Mouse (Mus musculus) right cerebral cortex, postnatal 36 days (tissue): Measurements from ENCODE around the gene Chrna4.

ENCODE experiments used
- DNase-seq, 2 experiments: peaks; one replicate each; pipeline ENCODE4 v3.0.0; 2022; ENCODE audit warnings: low spot score in 2 of 2, mixed read lengths in 1 of 2

Chrna4 gene

DNA sequence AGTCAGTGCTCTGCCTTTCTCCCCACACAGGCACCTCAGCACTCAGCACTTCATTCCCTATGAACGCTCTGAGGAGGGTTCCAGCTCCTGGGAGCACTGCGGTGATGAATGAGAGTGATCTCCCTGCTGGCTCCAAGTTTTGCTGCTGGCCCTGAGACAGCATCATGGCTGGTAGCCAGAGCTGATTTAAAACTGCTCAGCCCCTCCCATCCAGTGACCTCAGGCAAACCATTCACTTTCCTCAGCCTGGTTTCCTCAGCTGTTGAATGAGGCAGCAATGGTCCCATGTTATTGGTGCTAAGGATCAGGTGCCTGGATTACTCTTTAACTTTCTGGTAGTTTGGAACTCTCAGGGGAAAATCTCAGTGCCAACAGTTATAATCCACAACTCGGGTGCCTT lies at the start of gene Chrna4:
Gene Chrna4, minus strand, starts transcription at position 110 of the 400 bp plus-strand sequence.
- DNase-seq: no peak

DNA sequence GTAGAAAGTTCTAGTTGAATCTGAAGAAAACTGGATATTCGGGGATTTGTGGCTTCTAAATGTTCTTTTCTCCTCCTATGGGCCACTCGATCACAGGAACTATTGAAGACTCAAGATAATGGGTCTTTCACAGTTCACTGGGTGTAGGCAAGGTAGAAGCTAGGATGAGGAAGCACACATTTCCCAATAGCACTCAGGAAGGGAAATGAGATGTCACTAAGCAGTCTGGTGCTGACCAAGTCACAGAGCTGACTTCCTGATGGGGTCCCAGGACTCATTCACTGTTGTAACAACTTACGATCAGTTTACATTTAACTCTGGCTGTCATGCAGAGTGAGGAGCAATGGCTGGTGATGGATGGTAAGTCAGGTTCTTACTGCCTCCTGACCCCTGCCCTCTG lies 46.8 kb upstream of the Chrna4 start:
- DNase-seq: no peak

DNA sequence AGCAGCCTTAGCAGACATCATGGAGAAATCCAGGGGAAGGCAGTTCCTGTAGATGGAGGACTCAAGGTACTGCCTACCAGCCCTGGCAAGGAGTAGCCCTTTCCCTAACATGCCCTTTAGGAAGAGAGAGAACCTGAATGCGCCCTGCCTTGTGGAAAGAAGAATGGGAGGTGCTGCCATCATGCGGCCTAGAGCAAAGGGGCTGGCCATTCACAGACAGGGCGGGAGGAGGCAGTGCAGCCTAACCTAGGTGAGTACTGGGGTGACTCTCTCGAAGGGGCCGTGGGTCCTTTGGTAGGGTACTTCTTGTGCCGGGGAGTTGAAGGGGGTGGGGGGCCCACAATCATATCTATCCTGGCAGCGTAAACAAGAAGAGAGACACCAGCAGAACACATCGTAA lies 41.7 kb upstream of the Chrna4 start:
- DNase-seq: no peak

DNA sequence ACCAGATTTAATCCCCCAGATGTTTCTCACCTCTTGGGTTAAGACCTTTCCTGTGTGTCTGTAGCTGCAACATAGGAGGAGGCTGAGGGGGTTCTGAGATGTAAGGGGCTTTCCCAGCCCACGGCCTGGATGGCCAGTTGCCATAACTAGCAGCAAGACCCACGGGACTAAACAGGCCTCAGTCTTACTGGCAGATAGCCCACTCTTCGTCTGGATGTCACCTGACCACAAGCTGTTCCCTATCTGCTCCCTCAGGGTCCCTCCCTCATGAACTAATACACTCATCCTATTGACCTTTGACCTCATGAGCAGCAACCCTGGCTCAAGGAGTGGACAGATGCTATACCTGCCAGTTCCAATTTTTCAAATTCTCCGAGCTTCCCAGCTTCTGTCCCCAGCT lies 40.6 kb upstream of the Chrna4 start:
- no peak for DNase-seq

DNA sequence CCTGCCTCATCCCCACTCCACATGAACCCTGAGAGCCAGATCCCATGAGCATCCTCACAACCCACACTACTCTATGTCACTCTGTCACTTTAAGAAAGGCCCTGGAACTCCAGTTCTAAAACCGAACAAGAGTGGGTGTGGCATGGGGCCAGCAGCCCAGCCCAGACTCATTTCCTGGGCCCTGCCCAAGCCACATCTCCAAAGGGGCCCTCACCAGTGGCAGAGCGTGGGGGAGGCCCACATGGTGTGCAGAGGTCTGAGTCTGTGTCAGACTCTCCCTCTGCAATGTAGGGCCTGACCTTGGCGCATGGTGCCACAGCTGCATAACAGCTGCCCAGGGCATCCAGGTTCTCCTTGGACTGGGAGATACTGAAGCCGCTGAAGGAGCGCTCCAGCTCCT lies 37.5 kb upstream of the Chrna4 start:
- DNase-seq: peak; percentile 60 to 73

DNA sequence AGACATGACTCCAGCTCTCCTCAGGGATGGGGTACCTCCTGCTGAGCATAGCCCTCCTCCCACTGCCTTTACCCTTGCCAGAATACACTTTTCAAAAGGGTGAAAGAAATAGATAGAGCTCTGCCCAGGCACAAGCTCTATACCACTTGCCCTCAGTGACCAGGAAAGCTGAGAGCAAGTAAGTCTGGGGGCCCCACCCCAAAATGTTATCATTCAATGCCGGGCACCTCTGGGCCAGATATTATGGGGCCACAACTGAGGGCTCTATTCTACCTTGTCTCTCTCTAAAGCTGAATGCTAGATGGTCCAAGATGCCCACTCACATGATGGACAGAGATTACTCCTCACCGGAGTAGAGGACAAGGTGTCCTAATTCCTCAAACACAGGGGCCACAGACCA lies 36.2 kb upstream of the Chrna4 start:
- DNase-seq: no peak

DNA sequence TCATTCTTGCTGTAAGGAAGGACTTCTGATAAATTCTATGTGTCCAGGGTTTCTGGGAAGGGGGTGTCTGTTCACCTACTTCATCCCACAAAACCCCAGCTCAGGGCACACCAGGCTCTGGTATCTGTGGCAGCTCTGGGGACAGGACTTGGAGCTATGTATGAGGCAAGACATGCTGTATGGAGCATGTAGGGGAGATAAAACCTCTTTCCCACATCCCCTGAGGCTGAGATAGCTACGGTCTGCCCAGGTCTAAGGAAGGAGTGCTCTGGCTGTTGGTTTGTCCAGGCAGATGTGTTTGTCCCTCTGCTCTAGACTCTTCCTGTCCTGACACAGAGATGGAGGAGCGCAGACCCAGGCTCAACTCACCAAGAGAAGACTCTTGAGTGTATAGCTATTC lies 35.6 kb upstream of the Chrna4 start:
- no peak for DNase-seq

DNA sequence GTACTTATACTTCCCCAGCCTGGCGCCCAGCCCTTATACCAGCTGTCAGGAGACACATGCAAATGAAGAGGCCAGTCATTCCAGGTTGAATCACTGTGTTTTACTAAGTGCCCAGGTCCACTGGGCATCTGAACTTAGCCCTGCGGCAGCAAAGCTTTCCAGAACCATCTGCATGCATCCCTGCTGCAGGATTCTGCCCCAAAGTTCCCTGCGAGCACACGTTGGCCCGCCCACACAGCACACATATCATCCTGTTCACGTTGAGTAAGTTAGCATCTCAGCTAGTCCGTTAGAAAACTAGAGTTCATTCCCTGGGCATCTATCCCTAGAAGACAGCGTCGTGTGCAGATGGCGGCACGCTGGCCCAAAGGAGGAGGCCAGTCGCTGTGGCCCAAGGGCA lies 32.2 kb upstream of the Chrna4 start:
- DNase-seq: no peak

DNA sequence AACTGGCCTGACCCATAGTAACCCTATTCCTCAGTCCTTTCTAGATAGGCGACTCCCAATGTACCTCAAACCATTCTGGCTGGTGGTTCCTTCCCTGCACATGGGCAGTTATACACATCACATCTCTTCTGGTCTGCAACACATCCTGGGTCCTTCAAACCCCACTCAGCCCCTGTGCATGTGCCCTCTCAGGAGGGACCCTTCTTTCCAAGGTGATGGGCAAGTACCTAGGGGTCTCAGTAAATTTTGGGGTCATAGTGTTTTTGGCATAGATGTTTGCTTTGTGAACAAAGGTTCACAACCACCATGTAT lies 29.0 kb upstream of the Chrna4 start:
- no peak for DNase-seq

DNA sequence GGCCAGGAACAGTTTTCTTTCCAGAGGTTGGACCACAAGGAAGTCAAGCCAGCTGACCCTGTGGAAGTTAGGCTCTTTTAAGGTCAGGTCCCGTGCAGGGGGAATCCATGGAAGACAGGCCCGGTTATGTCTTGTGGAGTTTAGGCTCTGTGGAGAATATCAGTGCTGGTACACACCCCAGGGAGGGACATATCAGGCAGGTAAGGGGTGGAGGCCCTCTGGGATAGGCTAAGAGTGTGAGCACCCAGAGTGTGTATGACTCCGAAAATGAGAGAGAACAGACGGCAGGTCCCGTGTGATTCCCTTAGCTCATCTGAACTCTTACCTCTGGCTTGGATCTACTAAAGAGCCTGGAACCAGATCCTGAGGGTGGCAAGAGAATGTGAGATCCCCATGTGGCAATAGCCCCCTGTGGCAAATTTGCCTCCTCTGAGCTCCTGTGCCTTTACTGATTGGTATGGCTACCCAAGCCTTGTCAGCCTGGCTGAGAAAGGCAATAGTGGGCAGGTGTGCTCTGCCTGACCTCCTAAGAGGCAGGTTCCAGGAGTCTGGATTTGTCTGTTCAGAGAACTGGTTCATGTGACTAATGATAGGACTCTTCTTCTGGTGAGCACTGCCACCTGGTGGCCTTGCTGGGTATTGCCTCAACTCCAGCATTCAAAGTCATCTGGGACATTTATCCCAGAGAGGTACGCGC lies 28.5 kb upstream of the Chrna4 start:
- DNase-seq: peak; percentile 79 to 80

DNA sequence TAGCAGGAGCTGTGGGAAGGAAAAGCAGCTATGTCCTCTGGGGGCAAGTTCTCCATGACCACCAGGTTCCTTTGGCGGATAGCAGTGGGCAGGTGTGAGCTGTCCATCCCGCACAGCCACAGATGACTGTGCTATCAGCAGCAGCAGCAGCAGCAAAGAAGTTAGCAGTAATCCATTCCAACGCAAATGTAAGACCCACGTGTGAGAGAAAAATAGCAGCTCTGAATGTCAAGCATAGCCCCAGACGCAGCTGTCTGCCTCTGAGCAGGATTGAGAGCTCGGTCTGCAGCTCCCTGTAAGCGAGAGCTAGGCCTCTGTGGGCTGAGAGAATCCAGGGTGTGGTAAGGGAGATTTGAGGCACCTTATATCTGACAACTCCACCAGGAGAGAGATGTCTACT lies 26.8 kb upstream of the Chrna4 start:
- peak; percentile 80 to 88 for DNase-seq

DNA sequence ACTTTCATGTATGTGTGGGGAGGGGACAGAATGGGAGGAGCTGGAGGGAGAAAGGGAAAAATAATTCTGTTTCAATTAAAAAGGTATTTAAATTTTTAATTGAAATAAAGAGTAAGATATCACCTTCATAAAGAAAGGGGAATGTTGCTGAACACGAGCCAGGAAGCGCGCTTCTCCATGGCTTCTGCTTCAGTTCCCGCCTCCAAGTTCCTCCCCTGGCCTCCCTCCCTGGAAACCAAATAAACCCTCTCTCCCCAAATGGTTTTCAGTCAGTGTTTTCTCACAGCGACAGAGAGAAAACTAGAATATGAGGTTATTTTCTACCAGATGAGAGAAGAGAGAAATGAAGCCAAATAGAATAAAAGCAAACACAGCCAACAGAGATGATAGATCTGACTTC lies 25.2 kb upstream of the Chrna4 start:
- DNase-seq: no peak

DNA sequence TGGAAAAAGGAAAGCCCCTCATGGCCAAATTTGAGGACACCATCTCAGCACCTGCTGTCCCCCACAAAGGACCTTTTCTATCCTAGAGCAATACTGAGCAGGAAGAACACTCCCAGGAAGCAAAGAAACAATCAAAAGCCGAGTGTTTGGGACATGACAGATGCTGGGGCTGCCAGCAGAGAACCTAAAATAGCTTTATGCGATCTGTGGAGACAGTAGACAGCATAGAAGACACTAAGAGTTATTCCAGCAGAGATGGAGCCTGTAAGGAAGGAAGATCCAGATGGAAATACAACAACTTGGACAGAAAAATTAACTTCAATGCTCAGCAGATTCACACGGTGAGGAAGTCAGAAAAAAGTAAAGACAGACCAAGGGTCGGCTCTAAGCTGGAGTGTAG lies 22.5 kb upstream of the Chrna4 start:
- DNase-seq: no peak

DNA sequence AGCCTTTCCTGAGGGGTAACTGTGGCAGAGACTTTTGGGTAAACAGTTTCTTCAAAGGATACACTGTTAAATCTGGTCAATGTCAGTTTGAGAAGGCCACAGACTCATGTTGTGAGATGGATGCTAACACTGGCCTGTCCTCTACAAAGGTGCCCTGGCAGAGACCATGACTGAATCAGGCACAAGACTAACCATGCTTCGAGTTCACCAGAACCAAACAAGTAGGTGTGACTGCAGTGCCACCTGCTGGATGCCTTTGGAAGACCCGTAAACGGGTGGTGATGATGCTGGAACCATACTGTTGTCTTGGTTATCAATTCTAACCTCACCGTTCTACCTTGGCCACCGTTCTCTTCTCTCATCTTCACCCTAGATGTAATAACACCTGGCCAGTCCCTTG lies 16.8 kb upstream of the Chrna4 start:
- peak; percentile 68 to 77 for DNase-seq

DNA sequence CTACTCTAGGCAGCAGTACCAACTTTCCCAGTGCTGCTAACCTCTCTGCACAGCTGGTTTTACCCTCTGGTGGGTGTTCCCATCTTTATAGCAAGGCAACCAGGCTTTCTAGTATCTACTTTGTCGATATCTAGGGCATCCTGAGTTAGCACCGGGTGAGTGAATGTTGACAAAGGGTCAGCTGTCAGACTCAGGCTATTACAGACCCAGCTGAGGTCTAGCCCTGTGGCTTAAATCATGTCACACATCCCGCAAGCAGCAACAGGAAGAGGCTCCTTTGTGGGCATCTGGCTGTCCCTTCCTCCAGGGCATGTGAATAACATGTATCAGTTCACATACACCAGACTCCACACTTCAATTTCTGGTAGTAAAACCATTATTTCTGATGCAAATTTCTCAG lies 14.8 kb upstream of the Chrna4 start:
- no peak for DNase-seq

DNA sequence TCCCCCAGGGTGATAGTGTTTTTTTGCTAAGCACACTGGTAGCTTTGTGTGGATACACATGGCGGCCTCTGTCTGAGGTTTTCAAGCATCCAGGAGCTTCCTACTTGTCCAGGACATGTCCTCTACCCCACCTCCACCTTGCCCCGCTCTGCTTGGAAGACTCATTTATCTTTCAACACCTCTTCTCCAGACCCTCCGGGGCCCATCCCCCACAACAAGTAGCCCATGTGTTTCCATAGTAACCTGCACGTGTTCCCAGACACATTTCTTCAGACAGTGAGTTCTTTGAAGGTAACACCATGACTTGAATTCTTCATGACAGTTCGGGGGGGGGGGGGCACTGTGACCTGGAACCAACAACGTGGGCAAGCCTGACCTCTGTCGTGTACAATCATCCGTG lies 14.0 kb upstream of the Chrna4 start:
- DNase-seq: no peak

DNA sequence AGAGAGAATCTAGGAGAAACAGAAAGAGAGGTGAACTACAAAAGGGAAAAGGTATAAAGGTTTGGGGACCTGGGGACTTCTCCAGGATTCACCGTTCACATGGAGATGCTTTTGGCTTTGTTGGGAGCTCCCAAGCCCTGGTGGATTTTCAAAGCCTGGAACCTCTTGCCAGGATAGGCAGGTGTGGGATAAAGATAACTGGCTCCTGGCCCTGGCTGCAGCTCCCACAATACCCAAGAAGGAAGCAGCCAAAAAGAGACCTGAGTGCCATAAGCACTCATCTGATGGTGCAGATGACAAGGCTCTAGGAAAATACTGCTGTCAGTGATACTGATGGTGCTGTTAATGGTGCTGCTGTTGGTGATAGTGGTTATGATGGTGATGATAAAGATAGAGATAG lies 8.8 kb upstream of the Chrna4 start:
- DNase-seq: no peak

DNA sequence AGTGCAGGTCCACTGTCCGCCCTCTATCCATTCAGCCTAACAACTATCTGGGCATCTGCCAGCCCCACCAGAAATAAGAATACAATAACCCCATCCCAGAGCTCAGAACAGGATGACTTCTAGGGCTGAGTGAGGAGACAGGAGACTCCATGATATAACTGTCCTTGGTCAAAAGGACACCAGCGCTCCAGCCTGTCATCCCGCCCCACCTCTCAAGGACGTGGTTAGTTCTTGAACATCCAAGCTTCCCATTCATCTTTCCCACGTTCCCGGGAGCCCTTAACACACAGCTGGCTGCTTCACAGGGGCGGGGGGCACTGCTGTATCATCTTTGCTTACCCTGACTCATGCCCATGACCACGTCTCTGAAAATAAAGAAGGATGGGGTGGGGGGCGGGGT lies 5.6 kb upstream of the Chrna4 start:
- no peak for DNase-seq

DNA sequence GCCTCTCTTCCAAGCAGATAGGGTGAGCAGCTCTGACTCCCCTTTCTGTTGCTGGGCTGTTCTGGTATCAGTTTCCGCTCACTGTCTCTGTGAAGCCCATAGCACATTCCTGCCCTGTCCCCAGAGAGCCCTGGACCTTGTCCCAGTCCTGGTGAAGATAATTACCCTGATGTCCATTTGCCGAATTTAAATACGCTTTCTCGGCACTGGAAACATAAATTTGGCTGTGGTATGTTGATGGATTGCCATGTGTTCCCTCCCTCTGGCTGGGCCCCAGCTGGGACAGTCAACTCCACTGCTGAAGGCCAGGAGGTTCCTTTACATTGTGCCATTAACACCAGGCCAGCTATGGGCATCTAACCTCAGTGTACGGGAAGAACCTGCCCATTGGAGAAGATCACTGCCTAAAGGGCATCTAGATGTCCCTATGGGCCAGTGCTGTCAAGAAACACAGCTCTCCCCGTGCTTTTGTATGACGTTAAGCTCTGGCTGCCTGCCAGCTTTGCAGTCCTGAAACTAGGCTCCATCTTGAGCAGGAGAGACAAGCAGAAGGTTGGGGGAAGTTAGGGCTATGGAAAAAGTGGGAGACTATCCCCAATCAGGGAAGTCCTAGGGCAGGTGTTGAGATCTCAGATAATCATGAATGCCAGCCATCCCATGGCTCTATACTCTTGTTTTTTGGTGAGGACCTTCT lies 5.1 kb upstream of the Chrna4 start:
- no peak for DNase-seq

DNA sequence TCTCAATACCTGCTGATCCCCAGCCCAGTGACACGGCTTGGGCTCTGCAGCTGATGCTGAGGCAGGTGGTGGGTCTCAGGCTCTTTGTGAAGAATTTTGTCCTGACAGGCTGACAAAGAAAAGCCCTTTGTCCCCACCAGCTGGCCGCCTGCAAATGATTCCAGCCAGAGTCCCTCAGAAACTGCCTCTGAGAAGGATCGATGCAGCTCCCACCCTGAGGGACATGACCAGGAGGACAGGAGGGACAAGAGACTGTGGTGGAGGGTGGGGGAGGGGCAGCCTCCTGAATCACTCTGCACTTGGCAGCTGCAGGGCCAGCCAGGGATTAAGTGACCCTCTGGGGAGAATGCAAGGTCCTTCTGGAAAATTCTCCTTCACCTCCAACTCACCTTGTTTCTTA lies 655 bp upstream of the Chrna4 start:
- no peak for DNase-seq

DNA sequence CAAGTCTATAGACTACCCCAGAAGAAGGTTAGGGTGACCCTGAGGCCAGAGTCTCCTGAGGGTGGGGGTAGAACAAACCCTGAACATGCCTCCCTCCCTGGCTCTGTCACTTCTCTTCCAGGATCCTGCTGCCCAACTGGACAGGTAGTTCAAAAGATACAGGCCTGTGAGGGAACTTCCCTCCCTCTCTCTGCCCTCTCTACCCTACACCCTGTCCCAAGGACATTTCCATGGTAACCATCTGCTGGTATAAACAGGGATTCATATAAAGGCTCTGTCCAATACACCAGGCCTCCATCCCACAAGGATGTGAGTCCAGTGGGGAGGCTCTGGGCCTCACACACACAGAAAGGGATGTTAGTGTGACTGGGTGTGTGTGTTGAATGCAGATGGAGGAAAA lies 970 bp downstream of the Chrna4 start:
- DNase-seq: no peak

DNA sequence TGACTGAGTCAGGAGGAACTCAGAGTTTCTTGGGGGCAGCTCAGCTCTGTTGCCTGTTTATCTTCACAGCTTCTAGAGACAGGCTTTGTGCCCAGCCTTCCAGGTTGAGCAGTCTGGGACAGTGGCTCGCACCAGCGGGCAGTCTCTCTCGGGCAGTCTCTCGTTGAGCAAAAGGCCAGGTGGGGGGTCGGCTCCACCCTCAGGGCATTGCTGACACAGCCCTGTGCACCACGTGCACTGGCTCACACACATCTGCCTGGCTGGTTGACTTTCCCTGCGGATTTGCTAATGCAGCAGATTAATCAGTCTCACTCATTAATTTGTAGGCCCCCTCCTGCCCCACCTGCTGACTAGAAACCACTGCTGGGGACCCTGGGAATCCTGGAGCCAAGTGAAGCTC lies 1.4 kb downstream of the Chrna4 start:
- DNase-seq: no peak

DNA sequence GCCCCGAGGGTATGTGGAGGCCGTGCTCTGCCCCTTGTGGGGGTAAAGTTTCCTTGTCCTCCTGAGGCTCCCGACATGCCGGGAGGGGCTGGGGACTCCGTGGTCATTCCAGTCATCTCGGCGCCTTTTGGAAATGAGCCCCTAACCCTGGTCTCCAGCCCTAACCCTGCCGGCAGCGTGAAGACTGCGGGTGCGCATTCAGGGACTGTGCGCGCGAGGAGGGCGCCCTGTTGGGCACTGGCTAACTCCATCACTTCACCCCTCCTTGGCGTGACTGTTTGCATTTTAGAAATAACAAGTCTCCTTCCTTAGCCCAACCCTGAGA lies 4.0 kb downstream of the Chrna4 start:
- no peak for DNase-seq
